Mouse (Mus musculus): Measurements from ENCODE around the gene Atp11a.

GRCm38 (mm10) chr8:12912011-12912410, 155.2 kb downstream of the Atp11a start:
- TF ChIP-seq CTCF (IDR thresholded peaks at IDR 0.05; ENCODE audit: low read depth, low read length) (no peak), POLR2A (IDR thresholded peaks at IDR 0.05; ENCODE audit: borderline replicate concordance, low read depth, low read length) (no peak)
